ENCODE assay signal across 31 mouse cellular contexts in the genomic region with DNA sequence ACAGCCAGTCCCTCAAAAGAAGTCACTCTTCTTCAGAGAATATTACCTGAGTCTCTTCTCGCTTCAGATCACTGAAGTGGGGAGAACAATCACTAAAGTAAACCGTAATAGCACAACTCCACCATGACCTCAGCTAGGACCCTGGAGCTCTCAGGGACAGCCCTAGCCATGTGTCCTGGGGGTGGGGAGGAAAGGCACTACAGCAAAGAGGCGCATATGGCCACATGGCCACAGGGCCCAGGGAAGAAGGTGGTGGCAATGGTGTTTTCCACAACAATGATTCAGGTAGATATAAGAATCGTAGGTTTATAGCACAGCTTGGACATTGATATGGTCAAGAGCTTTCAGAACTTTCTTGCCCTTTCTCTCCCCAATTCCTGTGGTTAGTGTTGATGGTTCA. TPM values are rescaled to one million over a fixed set of nuclear protein-coding genes. Genes with fewer than 3 reads are reported as not detected.
"Had no signal": no experiment of that assay in that cellular context is flagged by ENCODE, and none has a peak within 500 bp of the region (broad histone marks: within the 10 kb centered on the region; RNA-seq: fewer than 3 reads in every experiment).

No protein-coding gene starts in this region.

- H3K9ac ChIP-seq: limb, embryonic 12.5 days; limb, embryonic 13.5 days; limb, embryonic 15.5 days; liver, embryonic 12.5 days; liver, embryonic 13.5 days; liver, embryonic 14.5 days; liver, embryonic 15.5 days; liver, postnatal 0 days; lung, embryonic 14.5 days; lung, embryonic 15.5 days; midbrain, embryonic 12.5 days; midbrain, embryonic 13.5 days; midbrain, embryonic 15.5 days; neural tube, embryonic 12.5 days had no signal

- H3K4me1 ChIP-seq: limb, embryonic 13.5 days; limb, embryonic 15.5 days; liver, embryonic 15.5 days; lung, embryonic 15.5 days; megakaryocyte, embryonic 14.5 days; midbrain, embryonic 13.5 days; midbrain, embryonic 15.5 days; neural tube, embryonic 12.5 days had no signal

- H3K36me3 ChIP-seq: limb, embryonic 10.5 days; limb, embryonic 12.5 days; limb, embryonic 13.5 days; limb, embryonic 15.5 days; liver, embryonic 12.5 days; liver, embryonic 13.5 days; liver, embryonic 15.5 days; lung, embryonic 15.5 days; midbrain, embryonic 10.5 days; midbrain, embryonic 12.5 days; midbrain, embryonic 13.5 days; midbrain, embryonic 15.5 days; neural tube, embryonic 12.5 days had no signal

- H3K27me3 ChIP-seq: limb, embryonic 12.5 days; limb, embryonic 13.5 days; limb, embryonic 15.5 days; liver, embryonic 12.5 days; liver, embryonic 13.5 days; liver, embryonic 15.5 days; lung, embryonic 15.5 days; midbrain, embryonic 12.5 days; midbrain, embryonic 13.5 days; midbrain, embryonic 15.5 days; neural tube, embryonic 12.5 days had no signal

- DNase-seq: left cerebral cortex, postnatal 4 days; liver; liver, embryonic 13.5 days; liver, postnatal 0 days; lung, adult 18-20 months; lung, adult 2 months; lung, embryonic 14.5 days; lung, postnatal 10 days; lung, postnatal 14 days; lung, postnatal 36 days; lung, postnatal 4 days; midbrain, embryonic 14.5 days had no signal

- H3K27ac ChIP-seq: limb, embryonic 10.5 days; limb, embryonic 12.5 days; limb, embryonic 13.5 days; limb, embryonic 15.5 days; liver, embryonic 12.5 days; liver, embryonic 13.5 days; liver, embryonic 14.5 days; liver, embryonic 15.5 days; lung, embryonic 15.5 days; macrophage; midbrain, embryonic 10.5 days; midbrain, embryonic 12.5 days; midbrain, embryonic 13.5 days; midbrain, embryonic 15.5 days; neural tube, embryonic 12.5 days had no signal

- H3K4me3 ChIP-seq: limb, embryonic 10.5 days; limb, embryonic 12.5 days; limb, embryonic 13.5 days; limb, embryonic 15.5 days; liver, embryonic 12.5 days; liver, embryonic 13.5 days; liver, embryonic 15.5 days; lung, embryonic 15.5 days; megakaryocyte, embryonic 14.5 days; midbrain, embryonic 10.5 days; midbrain, embryonic 12.5 days; midbrain, embryonic 13.5 days; midbrain, embryonic 15.5 days; myocyte; neural tube, embryonic 12.5 days had no signal

- H3K9me3 ChIP-seq: limb, embryonic 10.5 days; limb, embryonic 12.5 days; limb, embryonic 13.5 days; limb, embryonic 15.5 days; liver, embryonic 12.5 days; liver, embryonic 13.5 days; liver, embryonic 15.5 days; lung, embryonic 15.5 days; midbrain, embryonic 10.5 days; midbrain, embryonic 12.5 days; midbrain, embryonic 13.5 days; midbrain, embryonic 15.5 days; neural tube, embryonic 12.5 days had no signal

RNA-seq across cellular contexts. Expression of gene Stab2, which starts 57.0 kb away (rescaled TPM):
- total RNA-seq: megakaryocyte progenitor cell, adult 5-6 weeks; megakaryocyte-erythroid progenitor cell, adult 5-6 weeks; monocyte, adult 5-6 weeks had no signal
